Mouse (Mus musculus): ENCODE data around the gene Olfr1053. TPM values are rescaled to one million over a fixed set of nuclear protein-coding genes. Genes with fewer than 3 reads are reported as not detected.
"Not testable (repeated sequence)": the region's sequence is repeated elsewhere in the genome, so short reads cannot be mapped to it uniquely, and the experiment has no call there.

Gene Olfr1053
- polyA plus RNA-seq (2015; fragmentation: Nextera tagmentation; extraction: Ambion mirVana), result not detected in 2 replicates

DNA sequence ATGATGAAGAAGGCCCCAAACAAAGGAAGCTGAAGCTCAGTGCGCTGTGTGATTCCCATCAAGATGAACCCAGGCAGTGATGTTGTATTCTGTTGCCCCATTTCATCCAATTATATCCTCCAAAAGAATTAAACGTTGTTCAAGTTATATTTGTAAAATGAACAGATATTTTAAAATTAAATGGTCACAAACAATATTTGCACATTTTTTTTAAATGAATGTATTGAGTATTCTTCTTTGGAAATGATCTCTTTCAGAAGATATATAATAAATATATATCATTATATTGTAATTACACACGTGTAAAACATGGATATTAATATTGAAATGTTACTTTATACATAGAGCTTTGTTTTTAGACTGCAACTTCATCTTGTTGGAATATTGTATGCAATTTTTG lies at the start of gene Olfr1053:
TSS of gene Olfr1053 (minus strand) at position 101 of the 400 bp plus-strand sequence.
- H3K4me3 ChIP-seq (replicated peaks), result no peak within 1 kb of the TSS

DNA sequence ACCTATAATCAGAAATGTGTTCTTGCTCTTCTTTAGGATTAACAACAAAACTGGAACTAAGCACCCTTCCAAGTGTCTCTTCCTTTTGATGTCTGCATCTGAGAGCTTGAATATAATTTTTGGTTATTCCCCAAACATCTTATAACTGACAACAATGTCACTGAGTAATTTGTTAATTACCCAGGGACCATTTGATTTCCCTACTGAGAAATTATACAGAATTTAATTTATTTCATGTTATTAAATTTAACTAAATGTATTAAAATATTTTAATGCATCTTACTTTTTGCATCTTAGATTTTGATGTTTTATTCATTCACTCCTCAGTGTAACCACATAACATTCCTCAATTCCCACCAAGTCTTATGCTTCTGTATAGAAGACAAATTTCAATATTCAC lies 47.3 kb upstream of the Olfr1053 start, which contains the start of gene Olfr1056:
TSS of gene Olfr1056 (minus strand) at position 101 of the 400 bp plus-strand sequence.
- no peaks in the 10 kb centered on the region for H3K36me3 ChIP-seq
- no peak within 1 kb of the TSS for H3K4me3 ChIP-seq (replicated peaks)
- H3K9me3 ChIP-seq (replicated peaks), result no peaks in the 10 kb centered on the region
- H3K27me3 ChIP-seq (replicated peaks), result no peaks in the 10 kb centered on the region
- no peak within 1 kb of the TSS for H3K9ac ChIP-seq (replicated peaks)
- H3K4me2 ChIP-seq, result no peak within 1 kb of the TSS
- no peak for ATAC-seq (ENCODE audit: low FRiP score)
- H3K4me1 ChIP-seq, result no peaks in the 10 kb centered on the region
- H3K27ac ChIP-seq (replicated peaks), result no peak within 1 kb of the TSS

More for the DNA sequence above, at the start of gene Olfr1053:
- Histone ChIP-seq H3K9ac (replicated peaks) (no peak within 1 kb of the TSS), H3K4me1 (no peaks in the 10 kb centered on the region), H3K4me2 (no peak within 1 kb of the TSS), H3K27me3 (replicated peaks) (no peaks in the 10 kb centered on the region), H3K36me3 (no peaks in the 10 kb centered on the region), H3K27ac (replicated peaks) (no peak within 1 kb of the TSS), H3K9me3 (replicated peaks) (no peaks in the 10 kb centered on the region)
- WGBS, result 66% methylated on average over 3 of the region's 3 CpGs
- no peak for ATAC-seq (ENCODE audit: low FRiP score)

DNA sequence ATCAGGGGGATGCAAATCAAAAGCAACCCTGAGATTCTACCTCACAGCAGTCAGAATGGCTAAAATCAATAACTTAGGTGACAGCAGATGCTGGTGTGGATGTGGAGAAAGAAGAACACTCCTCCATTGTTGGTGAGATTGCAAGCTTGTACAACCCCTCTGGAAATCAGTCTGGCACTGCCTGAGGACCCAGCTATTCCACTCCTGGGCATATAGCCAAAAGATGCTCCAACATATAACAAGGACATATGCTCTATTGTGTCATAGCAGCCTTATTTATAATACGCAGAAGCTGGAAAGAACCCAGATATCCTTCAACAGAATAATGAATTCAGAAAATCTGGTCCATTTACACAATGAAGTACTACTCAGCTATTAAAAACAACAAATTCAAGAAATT lies 36.7 kb upstream of the Olfr1053 start:
- not testable (repeated sequence) for H3K9me3 ChIP-seq (replicated peaks); H3K4me2 ChIP-seq; ATAC-seq (ENCODE audit: low FRiP score); H3K4me1 ChIP-seq; H3K36me3 ChIP-seq; H3K4me3 ChIP-seq (replicated peaks); H3K9ac ChIP-seq (replicated peaks); H3K27ac ChIP-seq (replicated peaks); H3K27me3 ChIP-seq (replicated peaks)
- 90% methylated on average over 1 of the region's 1 CpGs for WGBS

DNA sequence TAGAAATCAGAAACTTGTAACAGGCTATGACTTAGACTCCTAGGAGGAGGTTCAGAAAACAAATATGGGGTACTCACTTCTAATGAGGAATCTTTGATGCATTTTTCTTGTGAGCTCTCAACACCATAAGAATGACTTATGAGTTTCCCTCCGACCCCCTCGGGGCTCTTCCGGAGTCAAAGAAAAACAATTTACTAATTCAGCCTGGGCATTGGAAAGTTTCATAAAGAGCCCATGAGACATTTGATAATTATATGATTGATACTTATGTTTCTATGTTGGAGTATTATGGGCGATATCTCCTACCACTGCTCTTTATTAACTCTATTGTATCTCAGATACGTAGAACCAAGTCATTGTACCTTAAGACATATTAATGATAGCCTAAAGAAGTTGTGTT lies 35.1 kb upstream of the Olfr1053 start, which contains the start of gene Olfr1055:
TSS of gene Olfr1055 (minus strand) at position 101 of the 400 bp plus-strand sequence.
- H3K4me2 ChIP-seq, result no peak within 1 kb of the TSS
- no peaks in the 10 kb centered on the region for H3K9me3 ChIP-seq (replicated peaks)
- H3K27me3 ChIP-seq (replicated peaks), result no peaks in the 10 kb centered on the region
- H3K4me1 ChIP-seq, result no peaks in the 10 kb centered on the region
- H3K36me3 ChIP-seq, result no peaks in the 10 kb centered on the region
- no peak within 1 kb of the TSS for H3K9ac ChIP-seq (replicated peaks)
- no peak within 1 kb of the TSS for H3K4me3 ChIP-seq (replicated peaks)
- no peak within 1 kb of the TSS for H3K27ac ChIP-seq (replicated peaks)
- no peak for ATAC-seq (ENCODE audit: low FRiP score)
- 91% methylated on average over 5 of the region's 5 CpGs for WGBS

DNA sequence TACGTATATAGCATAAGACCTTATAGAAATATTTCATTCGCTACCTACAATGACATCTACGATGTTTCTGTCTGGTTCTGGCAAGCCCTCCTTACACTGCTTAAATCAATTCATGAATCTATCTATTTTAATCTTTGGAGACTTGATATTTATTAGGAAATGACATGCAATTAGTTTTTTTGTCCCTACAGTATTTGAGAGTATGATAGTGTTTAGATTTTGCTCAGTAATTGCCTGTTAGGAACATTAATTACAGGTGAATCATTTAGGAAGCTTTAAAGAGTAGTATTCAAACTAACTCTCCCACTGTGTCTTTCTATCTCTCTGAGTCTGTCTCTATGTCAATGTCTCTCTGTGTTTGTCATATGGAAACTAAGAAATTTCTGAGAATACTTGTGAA lies 20.2 kb upstream of the Olfr1053 start, which contains the start of gene Olfr1054:
TSS of gene Olfr1054 (minus strand) at position 101 of the 400 bp plus-strand sequence.
- H3K4me1 ChIP-seq, result no peaks in the 10 kb centered on the region
- H3K9ac ChIP-seq (replicated peaks), result no peak within 1 kb of the TSS
- no peaks in the 10 kb centered on the region for H3K27me3 ChIP-seq (replicated peaks)
- no peak within 1 kb of the TSS for H3K27ac ChIP-seq (replicated peaks)
- WGBS, result 86% methylated on average over 3 of the region's 3 CpGs
- no peak within 1 kb of the TSS for H3K4me2 ChIP-seq
- no peak for ATAC-seq (ENCODE audit: low FRiP score)
- no peaks in the 10 kb centered on the region for H3K36me3 ChIP-seq
- no peak within 1 kb of the TSS for H3K4me3 ChIP-seq (replicated peaks)
- H3K9me3 ChIP-seq (replicated peaks), result no peaks in the 10 kb centered on the region

DNA sequence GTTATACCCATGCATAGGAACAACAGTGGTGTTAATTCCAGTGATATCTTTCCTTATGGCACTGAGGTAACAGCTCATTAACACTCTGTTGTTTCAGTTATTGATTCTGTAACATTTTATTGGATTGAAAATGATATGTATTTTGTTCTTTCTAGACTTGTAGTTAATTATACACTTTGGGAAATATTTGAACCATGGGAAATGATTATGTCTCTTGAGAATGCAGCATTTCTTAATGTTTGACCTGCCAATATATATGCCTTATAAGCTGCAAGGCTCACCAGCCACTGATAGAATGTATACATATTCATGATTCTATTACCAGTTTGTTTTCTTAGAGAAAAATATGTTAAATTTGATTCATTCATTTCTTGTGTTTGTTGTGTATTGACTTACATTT lies 22.9 kb downstream of the Olfr1053 start, which contains the start of gene Olfr1052:
TSS of gene Olfr1052 (plus strand) at position 301 of the 400 bp plus-strand sequence.
- ATAC-seq (ENCODE audit: low FRiP score), result no peak

DNA sequence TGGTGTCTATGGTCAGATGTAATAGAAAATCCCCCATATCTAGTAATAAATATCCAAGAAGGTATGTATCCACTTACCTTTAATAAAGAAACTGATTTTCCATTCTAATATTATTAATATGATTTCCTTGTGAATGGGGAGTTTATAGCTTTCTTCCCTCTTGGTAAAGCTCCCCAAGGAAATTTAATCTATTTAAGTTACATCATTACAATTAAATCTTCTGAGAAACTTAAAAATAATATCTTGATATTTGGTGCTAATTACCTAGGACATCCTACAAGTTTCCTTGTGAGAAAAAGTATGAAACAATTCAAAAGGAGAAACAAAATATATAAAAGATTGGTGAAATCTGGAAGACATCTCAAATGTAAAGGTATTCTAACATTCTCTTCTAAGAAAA lies 36.1 kb downstream of the Olfr1053 start, which contains the start of gene Olfr1051:
TSS of gene Olfr1051 (minus strand) at position 101 of the 400 bp plus-strand sequence.
- H3K4me3 ChIP-seq (replicated peaks); H3K4me2 ChIP-seq; H3K9me3 ChIP-seq (replicated peaks); H3K27ac ChIP-seq (replicated peaks); ATAC-seq (ENCODE audit: low FRiP score); H3K36me3 ChIP-seq; H3K9ac ChIP-seq (replicated peaks); H3K4me1 ChIP-seq; H3K27me3 ChIP-seq (replicated peaks): not testable (repeated sequence)

More for the DNA sequence above, 22.9 kb downstream of the Olfr1053 start, which contains the start of gene Olfr1052:
- Histone ChIP-seq H3K4me2 (no peak within 1 kb of the TSS), H3K27me3 (replicated peaks) (no peaks in the 10 kb centered on the region), H3K4me3 (replicated peaks) (no peak within 1 kb of the TSS), H3K9me3 (replicated peaks) (no peaks in the 10 kb centered on the region), H3K27ac (replicated peaks) (no peak within 1 kb of the TSS), H3K4me1 (no peaks in the 10 kb centered on the region), H3K9ac (replicated peaks) (no peak within 1 kb of the TSS), H3K36me3 (no peaks in the 10 kb centered on the region)

Other genes starting within 250 kb of the Olfr1053 start
- gene Olfr1036, start 241.3 kb downstream of the Olfr1053 start, polyA plus RNA-seq (2015; fragmentation: Nextera tagmentation; extraction: Ambion mirVana), result not detected in 2 replicates
- gene Olfr1037, start 227.9 kb downstream of the Olfr1053 start, polyA plus RNA-seq (2015; fragmentation: Nextera tagmentation; extraction: Ambion mirVana), result not detected in 2 replicates
- not detected in 2 replicates for gene Olfr1039, start 179.4 kb downstream of the Olfr1053 start, polyA plus RNA-seq (2015; fragmentation: Nextera tagmentation; extraction: Ambion mirVana)
- not detected in 2 replicates for gene Olfr1040, start 168.6 kb downstream of the Olfr1053 start, polyA plus RNA-seq (2015; fragmentation: Nextera tagmentation; extraction: Ambion mirVana)
- gene Olfr1042, start 153.4 kb downstream of the Olfr1053 start, polyA plus RNA-seq (2015; fragmentation: Nextera tagmentation; extraction: Ambion mirVana), result not detected in 2 replicates
- gene Olfr1043, start 147.8 kb downstream of the Olfr1053 start, polyA plus RNA-seq (2015; fragmentation: Nextera tagmentation; extraction: Ambion mirVana), result not detected in 2 replicates
- gene Olfr1044, start 137.5 kb downstream of the Olfr1053 start, polyA plus RNA-seq (2015; fragmentation: Nextera tagmentation; extraction: Ambion mirVana), result not detected in 2 replicates
- not detected in 2 replicates for gene Olfr52, start 129.6 kb downstream of the Olfr1053 start, polyA plus RNA-seq (2015; fragmentation: Nextera tagmentation; extraction: Ambion mirVana)
- gene Olfr1045, start 112.3 kb downstream of the Olfr1053 start, polyA plus RNA-seq (2015; fragmentation: Nextera tagmentation; extraction: Ambion mirVana), result not detected in 2 replicates
- not detected in 2 replicates for gene Olfr1046, start 96.0 kb downstream of the Olfr1053 start, polyA plus RNA-seq (2015; fragmentation: Nextera tagmentation; extraction: Ambion mirVana)
- not detected in 2 replicates for gene Olfr1047, start 83.9 kb downstream of the Olfr1053 start, polyA plus RNA-seq (2015; fragmentation: Nextera tagmentation; extraction: Ambion mirVana)
- not detected in 2 replicates for gene Olfr1048, start 75.0 kb downstream of the Olfr1053 start, polyA plus RNA-seq (2015; fragmentation: Nextera tagmentation; extraction: Ambion mirVana)
- not detected in 2 replicates for gene Olfr1049, start 57.0 kb downstream of the Olfr1053 start, polyA plus RNA-seq (2015; fragmentation: Nextera tagmentation; extraction: Ambion mirVana)
- gene Olfr1051, start 36.2 kb downstream of the Olfr1053 start, polyA plus RNA-seq (2015; fragmentation: Nextera tagmentation; extraction: Ambion mirVana), result not detected in 2 replicates
- not detected in 2 replicates for gene Olfr1052, start 22.8 kb downstream of the Olfr1053 start, polyA plus RNA-seq (2015; fragmentation: Nextera tagmentation; extraction: Ambion mirVana)
- gene Olfr1054, start 20.1 kb upstream of the Olfr1053 start, polyA plus RNA-seq (2015; fragmentation: Nextera tagmentation; extraction: Ambion mirVana), result not detected in 2 replicates
- not detected in 2 replicates for gene Olfr1055, start 35.0 kb upstream of the Olfr1053 start, polyA plus RNA-seq (2015; fragmentation: Nextera tagmentation; extraction: Ambion mirVana)
- gene Olfr1056, start 47.2 kb upstream of the Olfr1053 start, polyA plus RNA-seq (2015; fragmentation: Nextera tagmentation; extraction: Ambion mirVana), result not detected in 2 replicates
- gene Olfr1057, start 63.1 kb upstream of the Olfr1053 start, polyA plus RNA-seq (2015; fragmentation: Nextera tagmentation; extraction: Ambion mirVana), result not detected in 2 replicates
- gene Olfr1058, start 73.3 kb upstream of the Olfr1053 start, polyA plus RNA-seq (2015; fragmentation: Nextera tagmentation; extraction: Ambion mirVana), result not detected in 2 replicates
- not detected in 2 replicates for gene Olfr1061, start 98.8 kb upstream of the Olfr1053 start, polyA plus RNA-seq (2015; fragmentation: Nextera tagmentation; extraction: Ambion mirVana)
- not detected in 2 replicates for gene Olfr1062, start 111.5 kb upstream of the Olfr1053 start, polyA plus RNA-seq (2015; fragmentation: Nextera tagmentation; extraction: Ambion mirVana)
- not detected in 2 replicates for gene Olfr1065, start 135.3 kb upstream of the Olfr1053 start, polyA plus RNA-seq (2015; fragmentation: Nextera tagmentation; extraction: Ambion mirVana)
- gene Olfr1066, start 141.0 kb upstream of the Olfr1053 start, polyA plus RNA-seq (2015; fragmentation: Nextera tagmentation; extraction: Ambion mirVana), result not detected in 2 replicates
- gene Olfr228, start 172.1 kb upstream of the Olfr1053 start, polyA plus RNA-seq (2015; fragmentation: Nextera tagmentation; extraction: Ambion mirVana), result not detected in 2 replicates
- gene Olfr1076, start 193.2 kb upstream of the Olfr1053 start, polyA plus RNA-seq (2015; fragmentation: Nextera tagmentation; extraction: Ambion mirVana), result not detected in 2 replicates
- not detected in 2 replicates for gene Olfr1079, start 227.2 kb upstream of the Olfr1053 start, polyA plus RNA-seq (2015; fragmentation: Nextera tagmentation; extraction: Ambion mirVana)
- not detected in 2 replicates for gene Olfr1080, start 243.0 kb upstream of the Olfr1053 start, polyA plus RNA-seq (2015; fragmentation: Nextera tagmentation; extraction: Ambion mirVana)

Data from neural tube, embryonic 15.5 days (tissue).